Mouse (Mus musculus) MEL (cell line): ENCODE results near the gene Tert. TPM values are rescaled to one million over a fixed set of nuclear protein-coding genes. Genes with fewer than 3 reads are reported as not detected.

Source experiments
- DNase-seq: peaks from one replicate; pipeline ENCODE4 v3.0.0; 2011; ENCODE audit warnings: low read depth, low spot score
- H3K27ac ChIP-seq: 2 replicates; pipeline ENCODE4 v1.5.1; 2012; ENCODE audit warnings: low read depth, mild to moderate bottlenecking, control low read depth, low read length, moderate library complexity; ENCODE audit not compliant: control insufficient read depth
- H3K27me3 ChIP-seq, 2 experiments: fragments of 150-350 bp in 1 of 2; sonication (generic) in 1 of 2; 2 replicates each; pipeline ENCODE4 v1.6.1; 2012; ENCODE audit warnings: low read length in 2 of 2, mild to moderate bottlenecking in 2 of 2, improper control_type of control experiment in 1 of 2, moderate library complexity in 1 of 2; ENCODE audit not compliant: insufficient read depth in 2 of 2, control insufficient read depth in 1 of 2
- H3K36me3 ChIP-seq, 2 experiments: 2 replicates each; pipeline ENCODE4 v1.6.1; 2012 to 2014; ENCODE audit warnings: low read length in 2 of 2, improper control_type of control experiment in 1 of 2, inconsistent platforms in 1 of 2, mild to moderate bottlenecking in 1 of 2; ENCODE audit not compliant: insufficient read depth in 2 of 2, control insufficient read depth in 1 of 2
- H3K4me1 ChIP-seq, 2 experiments: fragments of 150-350 bp in 1 of 2; sonication (generic) in 1 of 2; 2 replicates each; pipeline ENCODE4 v1.6.1; 2012; ENCODE audit warnings: low read length in 2 of 2, improper control_type of control experiment in 1 of 2, mild to moderate bottlenecking in 1 of 2; ENCODE audit not compliant: insufficient read depth in 2 of 2, control insufficient read depth in 1 of 2
- H3K4me3 ChIP-seq, 2 experiments: fragments of 150-350 bp in 1 of 2; sonication (generic) in 1 of 2; 2 replicates each; pipeline ENCODE4 v1.5.1; 2012; ENCODE audit warnings: low read depth in 2 of 2, low read length in 2 of 2, mild to moderate bottlenecking in 2 of 2, moderate library complexity in 2 of 2, control low read depth in 1 of 2, improper control_type of control experiment in 1 of 2; ENCODE audit not compliant: control insufficient read depth in 1 of 2, insufficient read depth in 1 of 2
- H3K79me2 ChIP-seq: 2 replicates; pipeline ENCODE4 v1.6.1; 2012; ENCODE audit warnings: mild to moderate bottlenecking, low read length, moderate library complexity; ENCODE audit not compliant: control insufficient read depth, poor library complexity, insufficient read depth
- H3K9ac ChIP-seq: 2 replicates; pipeline ENCODE4 v1.6.1; 2012; ENCODE audit warnings: low read depth, mild to moderate bottlenecking, control low read depth, low read length, moderate library complexity; ENCODE audit not compliant: control insufficient read depth, poor library complexity, severe bottlenecking
- H3K9me3 ChIP-seq: fragments of 150-350 bp; sonication (generic); replicated peaks from 2 replicates; pipeline ENCODE4 v1.6.1; 2012; ENCODE audit warnings: mild to moderate bottlenecking, low read length, improper control_type of control experiment, moderate library complexity; ENCODE audit not compliant: insufficient read depth
- BHLHE40 ChIP-seq: IDR thresholded peaks from 2 replicates; pipeline ENCODE4 v1.6.1; 2012; ENCODE audit warnings: low read depth, mild to moderate bottlenecking, inconsistent platforms, low read length, improper control_type of control experiment, borderline replicate concordance
- CHD2 ChIP-seq: IDR thresholded peaks from 2 replicates; pipeline ENCODE4 v1.6.1; 2011; ENCODE audit warnings: low read length, improper control_type of control experiment
- CTCF ChIP-seq, 3 experiments: IDR thresholded peaks in 2 of 3; conservative IDR thresholded peaks in 1 of 3; 2 replicates each; pipeline ENCODE4 v1.5.1; 2011 to 2012; ENCODE audit warnings: low read length in 3 of 3, low read depth in 2 of 3, mild to moderate bottlenecking in 2 of 3, improper control_type of control experiment in 1 of 3, inconsistent platforms in 1 of 3, mixed read lengths in 1 of 3, moderate library complexity in 1 of 3; ENCODE audit not compliant: control insufficient read depth in 1 of 3, insufficient read depth in 1 of 3, poor library complexity in 1 of 3, severe bottlenecking in 1 of 3
- EP300 ChIP-seq, 2 experiments: IDR thresholded peaks; 2 replicates each; pipeline ENCODE4 v1.6.1; 2011; ENCODE audit warnings: improper control_type of control experiment in 2 of 2, low read length in 2 of 2, low read depth in 1 of 2, mild to moderate bottlenecking in 1 of 2
- GABPA ChIP-seq: IDR thresholded peaks from 2 replicates; pipeline ENCODE4 v1.6.1; 2012; ENCODE audit warnings: low read depth, mild to moderate bottlenecking, inconsistent platforms, low read length, improper control_type of control experiment, moderate library complexity
- GATA1 ChIP-seq: IDR thresholded peaks from 2 replicates; pipeline ENCODE4 v1.6.1; 2011; ENCODE audit warnings: low read depth, low read length, improper control_type of control experiment
- HCFC1 ChIP-seq: IDR thresholded peaks from 2 replicates; pipeline ENCODE4 v1.6.1; 2012; ENCODE audit warnings: low read depth, mild to moderate bottlenecking, inconsistent platforms, low read length, improper control_type of control experiment, moderate library complexity
- MAX ChIP-seq: IDR thresholded peaks from 2 replicates; pipeline ENCODE4 v1.6.1; 2011; ENCODE audit warnings: low read length, improper control_type of control experiment
- MAZ ChIP-seq: IDR thresholded peaks from 2 replicates; pipeline ENCODE4 v1.6.1; 2012; ENCODE audit warnings: low read depth, mild to moderate bottlenecking, inconsistent platforms, low read length, improper control_type of control experiment
- MEF2A ChIP-seq: IDR thresholded peaks from 2 replicates; pipeline ENCODE4 v1.6.1; 2014; ENCODE audit warnings: low read depth, mild to moderate bottlenecking, inconsistent platforms, low read length, improper control_type of control experiment; ENCODE audit not compliant: poor library complexity, insufficient replicate concordance, severe bottlenecking; ENCODE audit errors: extremely low read depth
- MYB ChIP-seq: IDR thresholded peaks from 2 replicates; pipeline ENCODE4 v1.6.1; 2011; ENCODE audit warnings: mild to moderate bottlenecking, low read depth, low read length, improper control_type of control experiment
- MYC ChIP-seq: IDR thresholded peaks from 2 replicates; pipeline ENCODE4 v1.6.1; 2011; ENCODE audit warnings: low read depth, mild to moderate bottlenecking, low read length, improper control_type of control experiment, moderate library complexity
- POLR2A ChIP-seq, 2 experiments: IDR thresholded peaks; 2 replicates each; pipeline ENCODE4 v1.6.1; 2011 to 2012; ENCODE audit warnings: low read length in 2 of 2, mild to moderate bottlenecking in 2 of 2, control low read depth in 1 of 2, improper control_type of control experiment in 1 of 2, low read depth in 1 of 2, moderate library complexity in 1 of 2; ENCODE audit not compliant: control insufficient read depth in 1 of 2, insufficient read depth in 1 of 2, poor library complexity in 1 of 2
- POLR2AphosphoS2 ChIP-seq: IDR thresholded peaks from 2 replicates; pipeline ENCODE4 v1.6.1; 2011; ENCODE audit warnings: low read length, improper control_type of control experiment
- POLR2AphosphoS5 ChIP-seq: IDR thresholded peaks from 2 replicates; pipeline ENCODE4 v1.6.1; 2012; ENCODE audit warnings: low read depth, borderline replicate concordance, mild to moderate bottlenecking, inconsistent platforms, low read length, moderate library complexity, mixed read lengths
- RCOR1 ChIP-seq: IDR thresholded peaks from 2 replicates; pipeline ENCODE4 v1.6.1; 2012; ENCODE audit warnings: low read depth, mild to moderate bottlenecking, inconsistent platforms, low read length, improper control_type of control experiment
- TAL1 ChIP-seq: IDR thresholded peaks from 2 replicates; pipeline ENCODE4 v1.6.1; 2012; ENCODE audit warnings: mild to moderate bottlenecking, inconsistent platforms, low read length, moderate library complexity, mixed read lengths
- TCF12 ChIP-seq: IDR thresholded peaks from 2 replicates; pipeline ENCODE4 v1.6.1; 2014; ENCODE audit warnings: low read depth, mild to moderate bottlenecking, inconsistent platforms, low read length, improper control_type of control experiment, moderate library complexity
- UBTF ChIP-seq: IDR thresholded peaks from 2 replicates; pipeline ENCODE4 v1.6.1; 2012; ENCODE audit warnings: low read depth, mild to moderate bottlenecking, inconsistent platforms, low read length, improper control_type of control experiment, moderate library complexity, borderline replicate concordance; ENCODE audit not compliant: insufficient read depth
- ZC3H11A ChIP-seq: IDR thresholded peaks from 2 replicates; pipeline ENCODE4 v1.6.1; 2012; ENCODE audit warnings: low read depth, mild to moderate bottlenecking, inconsistent platforms, low read length, improper control_type of control experiment
- ZNF384 ChIP-seq: IDR thresholded peaks from 2 replicates; pipeline ENCODE4 v1.6.1; 2012; ENCODE audit warnings: low read depth, mild to moderate bottlenecking, inconsistent platforms, low read length, improper control_type of control experiment
- polyA plus RNA-seq, 2 experiments: library from polyadenylated mRNA; stranded (reverse) in 1 of 2; unstranded in 1 of 2; fragments of >175 nt in 1 of 2; fragments of >200 nt in 1 of 2; gene quantifications; 2 replicates each; pipeline versions ENCODE4 v1.2.1 to v1.2.4; 2012; ENCODE audit warnings: low replicate concordance in 2 of 2, low read depth in 1 of 2; ENCODE audit not compliant: insufficient read length in 2 of 2, insufficient read depth in 1 of 2, missing spikeins in 1 of 2
- total RNA-seq: library from RNA; depleted of rRNA; stranded (reverse); fragments of 300-350 nt; gene quantifications from 2 replicates; pipeline ENCODE4 v1.2.3, GENCODE M21; 2012

The Tert gene
- total and polyA plus RNA-seq, 3 experiments = 1.2 to 2.0 TPM; not detected in 1

DNA sequence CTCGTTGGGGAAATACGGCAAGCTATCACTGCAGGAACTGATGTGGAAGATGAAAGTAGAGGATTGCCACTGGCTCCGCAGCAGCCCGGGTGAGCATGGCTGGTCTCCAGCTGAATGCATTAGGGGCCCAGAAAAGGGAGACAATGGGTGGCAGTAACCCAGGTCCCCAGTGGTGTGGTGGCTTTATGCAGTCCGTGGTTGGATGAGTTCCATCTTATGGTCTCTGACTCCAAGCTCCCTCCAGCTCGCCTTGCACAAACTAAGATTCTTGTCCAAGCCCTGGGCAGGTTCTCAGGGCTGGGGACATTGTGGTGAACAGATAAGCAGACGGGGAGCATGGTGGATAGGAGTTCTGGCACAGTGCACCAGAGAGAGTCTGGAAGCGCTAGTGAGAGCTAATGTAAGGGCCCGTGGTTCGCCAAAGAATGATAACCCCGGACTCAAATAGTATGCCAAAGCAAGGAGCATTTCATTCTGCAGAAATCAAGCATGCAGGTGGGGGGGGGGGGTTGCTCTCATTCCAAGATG, 1.9 kb downstream of the Tert start (continued):
- TF ChIP-seq MYC (0 out of 2 replicates have a peak, but pooled peaks have one; percentile 31), CHD2 (no peak), TCF12 (peak; percentile 30; the same call in 1 of the 2 replicates), GATA1 (peak; percentile 50; the same call in 1 of the 2 replicates), ZNF384 (no peak), EP300 (IDR thresholded peaks at IDR 0.05; ENCODE audit: low read depth in 1 of 2, low read length in 2 of 2) (peak; percentile 14 to 47; a peak in 3 of 4 replicates), UBTF (no peak), POLR2A (IDR thresholded peaks at IDR 0.05; ENCODE audit: control insufficient read depth in 1 of 2, insufficient read depth in 1 of 2, low read depth in 1 of 2, low read length in 2 of 2, poor library complexity in 1 of 2) (no peak), MAX (no peak), ZC3H11A (no peak), RCOR1 (no peak), TAL1 (0 out of 2 replicates have a peak, but pooled peaks have one; percentile 4), GABPA (no peak), POLR2AphosphoS2 (no peak), MYB (no peak), MEF2A (no peak)
- TF ChIP-seq, all 39 proteins: peak for 9

DNA sequence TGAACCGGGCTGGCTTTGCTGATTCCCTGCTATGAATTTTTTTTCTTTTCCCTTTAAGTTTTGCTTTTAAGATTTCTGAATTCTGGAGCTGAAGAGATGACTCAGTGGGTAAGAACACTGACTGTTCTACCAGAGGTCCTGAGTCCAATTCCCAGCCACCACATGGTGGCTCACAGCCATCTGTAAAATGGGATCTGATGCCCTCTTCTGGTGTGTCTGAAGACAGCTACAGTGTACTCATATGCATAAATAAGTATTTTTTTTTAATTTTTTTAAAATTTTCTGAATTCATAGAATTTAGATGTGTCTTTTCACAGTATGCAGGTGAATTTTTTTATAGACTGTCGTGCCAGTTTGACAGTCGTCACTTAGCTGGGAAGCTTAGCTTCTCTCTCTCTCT, 5.1 kb downstream of the Tert start:
- Histone ChIP-seq H3K9me3 (no peaks in the 10 kb centered on the region), H3K36me3 (peaks cover 0 to 6% of the 10 kb centered on the region in 2 experiments; a peak in 2 of 4 replicates)
- no peak for DNase-seq

DNA sequence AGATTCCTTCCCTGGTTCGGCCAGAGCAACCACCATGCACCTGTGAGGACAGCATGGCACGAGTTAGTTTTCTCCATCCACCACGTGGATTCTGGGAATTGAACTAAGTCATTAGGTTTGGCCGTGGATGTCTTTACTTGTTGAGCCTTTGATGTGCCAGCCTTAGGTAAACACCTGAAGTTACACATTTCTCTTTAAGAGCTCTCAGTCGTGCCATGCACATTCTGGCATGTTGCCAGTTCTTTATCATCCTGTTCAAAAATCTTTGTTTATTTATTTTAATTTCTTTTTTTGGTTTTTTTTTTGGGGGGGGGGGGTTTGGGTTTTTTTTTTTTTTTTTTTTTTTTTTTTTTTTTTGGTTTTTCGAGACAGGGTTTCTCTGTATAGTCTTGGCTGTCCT, 11.1 kb downstream of the Tert start:
- no peaks in the 10 kb centered on the region for H3K9me3 ChIP-seq
- H3K4me1 ChIP-seq = no peaks in the 10 kb centered on the region
- no peak for DNase-seq
- TF ChIP-seq ZNF384 (no peak), HCFC1 (no peak), UBTF (no peak), CHD2 (no peak), POLR2AphosphoS5 (no peak)
- TF ChIP-seq, all 39 proteins: peak for 0
- Histone ChIP-seq H3K9ac (no peak overlapping the region), H3K27ac (no peak overlapping the region), H3K36me3 (no peaks in the 10 kb centered on the region), H3K79me2 (no peaks in the 10 kb centered on the region), H3K4me3 (no peak overlapping the region), H3K27me3 (no peaks in the 10 kb centered on the region)

More for the DNA sequence above, 5.1 kb downstream of the Tert start:
- Histone ChIP-seq H3K79me2 (no peaks in the 10 kb centered on the region), H3K9ac (no peak overlapping the region), H3K4me3 (no peak overlapping the region), H3K27ac (no peak overlapping the region), H3K27me3 (no peaks in the 10 kb centered on the region), H3K4me1 (peaks cover 0 to 24% of the 10 kb centered on the region in 2 experiments; a peak in 2 of 4 replicates)
- TF ChIP-seq MEF2A = no peak
- no peak for TF ChIP-seq BHLHE40
- peak in 2 of 3 experiments; percentile 8 to 9; a peak in 1 of 6 replicates for TF ChIP-seq CTCF (IDR thresholded peaks at IDR 0.05 in 2 of 3, conservative IDR thresholded peaks at IDR 0.05 in 1 of 3; ENCODE audit: control insufficient read depth in 1 of 3, insufficient read depth in 1 of 3, low read depth in 2 of 3, low read length in 3 of 3, poor library complexity in 1 of 3, severe bottlenecking in 1 of 3)
- TF ChIP-seq MAZ = no peak
